Mouse (Mus musculus) MEL (cell line): ENCODE data around the gene Kctd19. TPM values are rescaled to one million over a fixed set of nuclear protein-coding genes. Genes with fewer than 3 reads are reported as not detected.

Source experiments
- DNase-seq: peaks from one replicate; pipeline ENCODE4 v3.0.0; 2011; ENCODE audit warnings: low read depth, low spot score
- H3K27ac ChIP-seq: 2 replicates; pipeline ENCODE4 v1.5.1; 2012; ENCODE audit warnings: low read depth, mild to moderate bottlenecking, control low read depth, low read length, moderate library complexity; ENCODE audit not compliant: control insufficient read depth
- H3K27me3 ChIP-seq, 2 experiments: fragments of 150-350 bp in 1 of 2; sonication (generic) in 1 of 2; 2 replicates each; pipeline ENCODE4 v1.6.1; 2012; ENCODE audit warnings: low read length in 2 of 2, mild to moderate bottlenecking in 2 of 2, improper control_type of control experiment in 1 of 2, moderate library complexity in 1 of 2; ENCODE audit not compliant: insufficient read depth in 2 of 2, control insufficient read depth in 1 of 2
- H3K36me3 ChIP-seq, 2 experiments: 2 replicates each; pipeline ENCODE4 v1.6.1; 2012 to 2014; ENCODE audit warnings: low read length in 2 of 2, improper control_type of control experiment in 1 of 2, inconsistent platforms in 1 of 2, mild to moderate bottlenecking in 1 of 2; ENCODE audit not compliant: insufficient read depth in 2 of 2, control insufficient read depth in 1 of 2
- H3K4me1 ChIP-seq, 2 experiments: fragments of 150-350 bp in 1 of 2; sonication (generic) in 1 of 2; 2 replicates each; pipeline ENCODE4 v1.6.1; 2012; ENCODE audit warnings: low read length in 2 of 2, improper control_type of control experiment in 1 of 2, mild to moderate bottlenecking in 1 of 2; ENCODE audit not compliant: insufficient read depth in 2 of 2, control insufficient read depth in 1 of 2
- H3K4me3 ChIP-seq, 2 experiments: fragments of 150-350 bp in 1 of 2; sonication (generic) in 1 of 2; 2 replicates each; pipeline ENCODE4 v1.5.1; 2012; ENCODE audit warnings: low read depth in 2 of 2, low read length in 2 of 2, mild to moderate bottlenecking in 2 of 2, moderate library complexity in 2 of 2, control low read depth in 1 of 2, improper control_type of control experiment in 1 of 2; ENCODE audit not compliant: control insufficient read depth in 1 of 2, insufficient read depth in 1 of 2
- H3K79me2 ChIP-seq: 2 replicates; pipeline ENCODE4 v1.6.1; 2012; ENCODE audit warnings: mild to moderate bottlenecking, low read length, moderate library complexity; ENCODE audit not compliant: control insufficient read depth, poor library complexity, insufficient read depth
- H3K9ac ChIP-seq: 2 replicates; pipeline ENCODE4 v1.6.1; 2012; ENCODE audit warnings: low read depth, mild to moderate bottlenecking, control low read depth, low read length, moderate library complexity; ENCODE audit not compliant: control insufficient read depth, poor library complexity, severe bottlenecking
- H3K9me3 ChIP-seq: fragments of 150-350 bp; sonication (generic); replicated peaks from 2 replicates; pipeline ENCODE4 v1.6.1; 2012; ENCODE audit warnings: mild to moderate bottlenecking, low read length, improper control_type of control experiment, moderate library complexity; ENCODE audit not compliant: insufficient read depth
- CTCF ChIP-seq, 3 experiments: IDR thresholded peaks in 2 of 3; conservative IDR thresholded peaks in 1 of 3; 2 replicates each; pipeline ENCODE4 v1.5.1; 2011 to 2012; ENCODE audit warnings: low read length in 3 of 3, low read depth in 2 of 3, mild to moderate bottlenecking in 2 of 3, improper control_type of control experiment in 1 of 3, inconsistent platforms in 1 of 3, mixed read lengths in 1 of 3, moderate library complexity in 1 of 3; ENCODE audit not compliant: control insufficient read depth in 1 of 3, insufficient read depth in 1 of 3, poor library complexity in 1 of 3, severe bottlenecking in 1 of 3
- ETS1 ChIP-seq: IDR thresholded peaks from 2 replicates; pipeline ENCODE4 v1.6.1; 2012; ENCODE audit warnings: low read depth, mild to moderate bottlenecking, inconsistent platforms, low read length, improper control_type of control experiment, moderate library complexity
- GABPA ChIP-seq: IDR thresholded peaks from 2 replicates; pipeline ENCODE4 v1.6.1; 2012; ENCODE audit warnings: low read depth, mild to moderate bottlenecking, inconsistent platforms, low read length, improper control_type of control experiment, moderate library complexity
- KAT2A ChIP-seq: conservative IDR thresholded peaks from 2 replicates; pipeline ENCODE4 v1.6.1; 2012; ENCODE audit warnings: low read depth, low read length, improper control_type of control experiment, inconsistent platforms
- MAX ChIP-seq: IDR thresholded peaks from 2 replicates; pipeline ENCODE4 v1.6.1; 2011; ENCODE audit warnings: low read length, improper control_type of control experiment
- MYB ChIP-seq: IDR thresholded peaks from 2 replicates; pipeline ENCODE4 v1.6.1; 2011; ENCODE audit warnings: mild to moderate bottlenecking, low read depth, low read length, improper control_type of control experiment
- MYC ChIP-seq: IDR thresholded peaks from 2 replicates; pipeline ENCODE4 v1.6.1; 2011; ENCODE audit warnings: low read depth, mild to moderate bottlenecking, low read length, improper control_type of control experiment, moderate library complexity
- POLR2A ChIP-seq, 2 experiments: IDR thresholded peaks; 2 replicates each; pipeline ENCODE4 v1.6.1; 2011 to 2012; ENCODE audit warnings: low read length in 2 of 2, mild to moderate bottlenecking in 2 of 2, control low read depth in 1 of 2, improper control_type of control experiment in 1 of 2, low read depth in 1 of 2, moderate library complexity in 1 of 2; ENCODE audit not compliant: control insufficient read depth in 1 of 2, insufficient read depth in 1 of 2, poor library complexity in 1 of 2
- POLR2AphosphoS5 ChIP-seq: IDR thresholded peaks from 2 replicates; pipeline ENCODE4 v1.6.1; 2012; ENCODE audit warnings: low read depth, borderline replicate concordance, mild to moderate bottlenecking, inconsistent platforms, low read length, moderate library complexity, mixed read lengths
- SMC3 ChIP-seq: IDR thresholded peaks from 2 replicates; pipeline ENCODE4 v1.6.1; 2011; ENCODE audit warnings: low read depth, low read length, improper control_type of control experiment
- TBP ChIP-seq: IDR thresholded peaks from 2 replicates; pipeline ENCODE4 v1.8.0; 2011; ENCODE audit warnings: low read depth, low read length, improper control_type of control experiment
- TCF12 ChIP-seq: IDR thresholded peaks from 2 replicates; pipeline ENCODE4 v1.6.1; 2014; ENCODE audit warnings: low read depth, mild to moderate bottlenecking, inconsistent platforms, low read length, improper control_type of control experiment, moderate library complexity
- UBTF ChIP-seq: IDR thresholded peaks from 2 replicates; pipeline ENCODE4 v1.6.1; 2012; ENCODE audit warnings: low read depth, mild to moderate bottlenecking, inconsistent platforms, low read length, improper control_type of control experiment, moderate library complexity, borderline replicate concordance; ENCODE audit not compliant: insufficient read depth
- USF2 ChIP-seq, 2 experiments: IDR thresholded peaks; 2 replicates each; pipeline ENCODE4 v1.6.1; 2011 to 2012; ENCODE audit warnings: improper control_type of control experiment in 2 of 2, low read length in 2 of 2, borderline replicate concordance in 1 of 2, inconsistent platforms in 1 of 2, low read depth in 1 of 2, mild to moderate bottlenecking in 1 of 2; ENCODE audit not compliant: insufficient read depth in 1 of 2
- ZKSCAN1 ChIP-seq: IDR thresholded peaks from 2 replicates; pipeline ENCODE4 v1.6.1; 2012; ENCODE audit warnings: low read depth, mild to moderate bottlenecking, inconsistent platforms, low read length, improper control_type of control experiment, moderate library complexity
- ZNF384 ChIP-seq: IDR thresholded peaks from 2 replicates; pipeline ENCODE4 v1.6.1; 2012; ENCODE audit warnings: low read depth, mild to moderate bottlenecking, inconsistent platforms, low read length, improper control_type of control experiment
- polyA plus RNA-seq, 2 experiments: library from polyadenylated mRNA; stranded (reverse) in 1 of 2; unstranded in 1 of 2; fragments of >175 nt in 1 of 2; fragments of >200 nt in 1 of 2; gene quantifications; 2 replicates each; pipeline versions ENCODE4 v1.2.1 to v1.2.4; 2012; ENCODE audit warnings: low replicate concordance in 2 of 2, low read depth in 1 of 2; ENCODE audit not compliant: insufficient read length in 2 of 2, insufficient read depth in 1 of 2, missing spikeins in 1 of 2
- total RNA-seq: library from RNA; depleted of rRNA; stranded (reverse); fragments of 300-350 nt; gene quantifications from 2 replicates; pipeline ENCODE4 v1.2.3, GENCODE M21; 2012

Kctd19 gene
- total and polyA plus RNA-seq, 3 experiments, result not detected

DNA sequence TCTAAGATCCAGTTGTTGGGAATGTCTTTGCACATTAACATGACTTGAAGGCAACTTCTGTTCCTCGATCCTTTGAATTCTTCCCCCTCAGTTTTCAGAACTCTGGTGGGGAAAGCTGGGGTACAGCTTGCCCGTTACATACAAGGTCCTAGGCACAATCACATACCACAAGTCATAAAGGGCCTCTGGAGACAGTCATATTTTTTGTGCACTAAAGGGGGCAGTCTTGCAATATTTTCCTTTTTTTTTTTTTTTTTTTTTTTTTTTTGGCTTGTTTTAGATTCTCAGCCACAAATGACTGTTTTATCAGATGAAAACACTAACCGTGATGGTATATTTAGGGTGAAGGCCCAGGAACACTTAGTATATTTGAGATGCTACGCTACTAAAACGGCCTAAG is 40.0 kb upstream of the Kctd19 start (continued):
- no peak for TF ChIP-seq UBTF

GRCm38 (mm10) chr8:105451903-105452603 is 38.8 kb upstream of the Kctd19 start:
- no peak for TF ChIP-seq MYC
- no peak for DNase-seq
- peaks cover 7 to 19% of the 10 kb centered on the region in 2 experiments for H3K4me1 ChIP-seq
- no peaks in the 10 kb centered on the region for H3K79me2 ChIP-seq
- no peak overlapping the region for H3K4me3 ChIP-seq
- H3K27me3 ChIP-seq, result peaks cover 0 to 9% of the 10 kb centered on the region in 2 experiments
- no peaks in the 10 kb centered on the region for H3K9me3 ChIP-seq
- peaks cover 0 to 19% of the 10 kb centered on the region in 2 experiments; a peak in 2 of 4 replicates for H3K36me3 ChIP-seq
- no peak overlapping the region for H3K27ac ChIP-seq
- H3K9ac ChIP-seq, result no peak overlapping the region

DNA sequence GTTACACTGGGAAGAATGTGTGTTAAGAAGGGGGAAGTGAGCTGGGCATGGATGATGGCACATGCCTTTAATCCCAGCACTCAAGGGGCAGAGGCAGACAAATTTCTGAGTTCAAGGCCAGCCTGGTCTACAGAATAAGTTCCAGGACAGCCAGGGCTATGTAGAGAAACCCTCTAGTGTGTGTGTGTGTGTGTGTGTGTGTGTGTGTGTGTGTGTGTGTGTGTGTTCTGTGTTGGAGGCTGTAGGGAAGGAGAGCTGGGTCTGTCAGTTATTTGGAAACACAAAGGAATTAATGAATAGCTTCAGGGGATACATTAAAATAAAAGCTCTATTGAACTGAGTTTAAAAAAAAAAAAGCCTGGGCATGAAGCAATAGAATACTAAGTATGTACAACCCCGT is 37.7 kb upstream of the Kctd19 start:
- Histone ChIP-seq H3K79me2 (no peaks in the 10 kb centered on the region), H3K9me3 (no peaks in the 10 kb centered on the region), H3K4me3 (no peak overlapping the region), H3K27ac (no peak overlapping the region), H3K9ac (no peak overlapping the region), H3K36me3 (peaks cover 0 to 17% of the 10 kb centered on the region in 2 experiments; a peak in 2 of 4 replicates), H3K4me1 (peaks cover 7 to 19% of the 10 kb centered on the region in 2 experiments), H3K27me3 (peaks cover 0 to 9% of the 10 kb centered on the region in 2 experiments)
- TF ChIP-seq TBP (no peak), TCF12 (no peak), POLR2AphosphoS5 (no peak), MAX (no peak), USF2 (IDR thresholded peaks at IDR 0.05; ENCODE audit: borderline replicate concordance in 1 of 2, insufficient read depth in 1 of 2, low read depth in 1 of 2, low read length in 2 of 2) (no peak), GABPA (no peak), ETS1 (no peak), KAT2A (no peak), CTCF (IDR thresholded peaks at IDR 0.05 in 2 of 3, conservative IDR thresholded peaks at IDR 0.05 in 1 of 3; ENCODE audit: control insufficient read depth in 1 of 3, insufficient read depth in 1 of 3, low read depth in 2 of 3, low read length in 3 of 3, poor library complexity in 1 of 3, severe bottlenecking in 1 of 3) (no peak), ZKSCAN1 (no peak), SMC3 (no peak), MYB (no peak), ZNF384 (no peak), POLR2A (IDR thresholded peaks at IDR 0.05; ENCODE audit: control insufficient read depth in 1 of 2, insufficient read depth in 1 of 2, low read depth in 1 of 2, low read length in 2 of 2, poor library complexity in 1 of 2) (no peak)
- no peak for DNase-seq
